Mouse (Mus musculus) heart, adult 2 months (tissue): Measurements from ENCODE around the gene Nufip1. TPM values are rescaled to one million over a fixed set of nuclear protein-coding genes. Genes with fewer than 3 reads are reported as not detected.
A peak's percentile ranks its signal among the peaks of the same experiment; 100 is the strongest.

Experiments used
- DNase-seq, 2 experiments: peaks; one replicate each; pipeline ENCODE4 v3.0.0; 2021
- H3K27ac ChIP-seq: fragments of 200-600 bp; 2 replicates; pipeline ENCODE4 v1.8.1; 2022
- H3K27me3 ChIP-seq: fragments of 200-500 bp; 2 replicates; pipeline ENCODE4 v1.6.1; 2012; ENCODE audit warnings: mild to moderate bottlenecking, low read length, inconsistent platforms, mixed read lengths; ENCODE audit not compliant: control insufficient read depth, insufficient read depth
- H3K36me3 ChIP-seq: fragments of 200-500 bp; 2 replicates; pipeline ENCODE4 v1.6.1; 2012; ENCODE audit warnings: low read length, inconsistent platforms; ENCODE audit not compliant: control insufficient read depth, insufficient read depth
- H3K4me1 ChIP-seq: fragments of 200-500 bp; 2 replicates; pipeline ENCODE4 v1.6.1; 2011; ENCODE audit warnings: low read length; ENCODE audit not compliant: control insufficient read depth, insufficient read depth
- H3K4me3 ChIP-seq: fragments of 200-600 bp; 2 replicates; pipeline ENCODE4 v1.8.1; 2022
- H3K79me2 ChIP-seq: fragments of 200-500 bp; replicated peaks from 2 replicates; pipeline ENCODE4 v1.6.1; 2012; ENCODE audit warnings: mild to moderate bottlenecking, inconsistent platforms, low read length, moderate library complexity, mixed read lengths; ENCODE audit not compliant: control insufficient read depth, insufficient read depth
- H3K9ac ChIP-seq: fragments of 200-500 bp; 2 replicates; pipeline ENCODE4 v1.6.1; 2012; ENCODE audit warnings: low read depth, mild to moderate bottlenecking, control low read depth, inconsistent platforms, low read length, mixed read lengths
- CTCF ChIP-seq: fragments of 200-600 bp; IDR thresholded peaks from 2 replicates; pipeline ENCODE4 v1.8.1; 2022; ENCODE audit warnings: antibody characterized with exemption, mild to moderate bottlenecking, moderate library complexity
- EP300 ChIP-seq: fragments of 200-500 bp; IDR thresholded peaks from 2 replicates; pipeline ENCODE4 v1.6.1; 2011; ENCODE audit warnings: low read depth, low read length, control low read depth; ENCODE audit not compliant: insufficient read depth
- POLR2A ChIP-seq: fragments of 200-500 bp; IDR thresholded peaks from 2 replicates; pipeline ENCODE4 v1.6.1; 2011; ENCODE audit warnings: mild to moderate bottlenecking, low read depth, low read length, control low read depth; ENCODE audit not compliant: insufficient read depth
- WGBS: fragments of 180-500 bp; shearing (Covaris S2); methylation state at CpG from one replicate; pipeline ENCODE4 v1.1.7; 2018; 5-methylcytosine and 5-hydroxymethylcytosine counted together
- intact Hi-C: fragments of 180-260 bp; cut with DNase I; formaldehyde crosslinking; loops from one replicate; pipeline ENCODE4 v1.15.1; 2025
- polyA plus RNA-seq: library from polyadenylated mRNA; depleted of rRNA; stranded (reverse); fragments of >200 nt; gene quantifications from 2 replicates; pipeline ENCODE4 v1.2.3, GENCODE M21; 2012; rRNA removed
- total RNA-seq, 2 experiments: library from RNA; stranded (reverse); gene quantifications; 2 replicates each; pipeline ENCODE4 v1.2.3; 2021

Nufip1 gene
- total and polyA plus RNA-seq, 3 experiments, result 1.5 to 3.1 (median 3.0) TPM

GRCm38 (mm10) chr14:76177230-76177629 is 66.5 kb downstream of the Nufip1 start:
- intact Hi-C loops, result loop anchor here (10.0 kb wide), 1 partner anchor 108 kb away; no protein-coding TSS in a partner anchor
- Histone ChIP-seq H3K36me3 (no peaks in the 10 kb centered on the region), H3K27ac (no peak overlapping the region), H3K4me3 (no peak overlapping the region), H3K9ac (no peak overlapping the region), H3K27me3 (no peaks in the 10 kb centered on the region), H3K79me2 (no peaks in the 10 kb centered on the region), H3K4me1 (no peaks in the 10 kb centered on the region)
- TF ChIP-seq POLR2A (no peak), EP300 (no peak), CTCF (no peak)
- no peak for DNase-seq
- 90% methylated on average over 9 of the region's 9 CpGs for WGBS

GRCm38 (mm10) chr14:76178447-76178846 is 67.8 kb downstream of the Nufip1 start:
- 79% methylated on average over 2 of the region's 2 CpGs for WGBS
- DNase-seq, result no peak
- Histone ChIP-seq H3K9ac (no peak overlapping the region), H3K4me1 (no peaks in the 10 kb centered on the region), H3K36me3 (no peaks in the 10 kb centered on the region), H3K79me2 (no peaks in the 10 kb centered on the region), H3K27ac (no peak overlapping the region), H3K4me3 (no peak overlapping the region), H3K27me3 (no peaks in the 10 kb centered on the region)
- peak; percentile 58 for TF ChIP-seq CTCF
- no peak for TF ChIP-seq EP300
- TF ChIP-seq POLR2A, result no peak
- intact Hi-C loops, result loop anchor here (10.0 kb wide), 1 partner anchor 106 kb away; no protein-coding TSS in a partner anchor

GRCm38 (mm10) chr14:76179343-76179742 is 68.7 kb downstream of the Nufip1 start:
- DNase-seq, result peak in 1 of 2 experiments; percentile 27
- no peak overlapping the region for H3K27ac ChIP-seq
- no peaks in the 10 kb centered on the region for H3K36me3 ChIP-seq
- no peaks in the 10 kb centered on the region for H3K79me2 ChIP-seq
- no peak overlapping the region for H3K4me3 ChIP-seq
- no peaks in the 10 kb centered on the region for H3K27me3 ChIP-seq
- H3K9ac ChIP-seq, result no peak overlapping the region
- TF ChIP-seq POLR2A, result no peak
- TF ChIP-seq EP300, result no peak
- no peaks in the 10 kb centered on the region for H3K4me1 ChIP-seq
- 76% methylated on average over 6 of the region's 6 CpGs for WGBS
- intact Hi-C loops, result loop anchor here (10.0 kb wide), 1 partner anchor 105 kb away; no protein-coding TSS in a partner anchor

GRCm38 (mm10) chr14:76185358-76185757 is 74.7 kb downstream of the Nufip1 start:
- intact Hi-C loops, result no loop called here
- TF ChIP-seq EP300 (no peak), POLR2A (no peak), CTCF (no peak)
- WGBS, result 90% methylated on average over 5 of the region's 5 CpGs

GRCm38 (mm10) chr14:76186299-76186698 is 75.6 kb downstream of the Nufip1 start:
- Histone ChIP-seq H3K36me3 (no peaks in the 10 kb centered on the region), H3K4me3 (no peak overlapping the region), H3K27ac (no peak overlapping the region), H3K4me1 (no peaks in the 10 kb centered on the region), H3K79me2 (no peaks in the 10 kb centered on the region), H3K27me3 (no peaks in the 10 kb centered on the region), H3K9ac (no peak overlapping the region)
- WGBS, result 81% methylated on average over 4 of the region's 4 CpGs
- no peak for TF ChIP-seq POLR2A
- TF ChIP-seq CTCF, result no peak
- no peak for TF ChIP-seq EP300
- no peak for DNase-seq
- intact Hi-C loops, result no loop called here

More at GRCm38 (mm10) chr14:76185358-76185757, 74.7 kb downstream of the Nufip1 start:
- Histone ChIP-seq H3K4me1 (no peaks in the 10 kb centered on the region), H3K9ac (no peak overlapping the region), H3K4me3 (no peak overlapping the region), H3K27ac (no peak overlapping the region), H3K36me3 (no peaks in the 10 kb centered on the region), H3K27me3 (no peaks in the 10 kb centered on the region), H3K79me2 (no peaks in the 10 kb centered on the region)
- DNase-seq, result no peak

Other genes starting within 250 kb of the Nufip1 start
- gene Kctd4, start 155.9 kb upstream of the Nufip1 start, total RNA-seq, result not detected
- not detected in 2 replicates for gene Kctd4, start 155.9 kb upstream of the Nufip1 start, polyA plus RNA-seq
- gene Gtf2f2, start 100.0 kb upstream of the Nufip1 start, total RNA-seq, result 10 to 100 TPM; 10.2 to 12.3 TPM
- 2.6 and 3.3 TPM in 2 replicates for gene Gtf2f2, start 100.0 kb upstream of the Nufip1 start, polyA plus RNA-seq
- gene Gpalpp1, start 131 bp upstream of the Nufip1 start, total RNA-seq, result 10 to 100 TPM; 11.2 to 11.3 TPM
- 3.2 and 6.6 TPM in 2 replicates for gene Gpalpp1, start 131 bp upstream of the Nufip1 start, polyA plus RNA-seq